Mouse (Mus musculus): ENCODE data around the gene Rprml. TPM values are rescaled to one million over a fixed set of nuclear protein-coding genes. Genes with fewer than 3 reads are reported as not detected.
A peak's percentile ranks its signal among the peaks of the same experiment; 100 is the strongest.

The Rprml gene
- polyA plus RNA-seq (2014; fragmentation: Nextera tagmentation; extraction: Ambion mirVana): not detected in 2 replicates

DNA sequence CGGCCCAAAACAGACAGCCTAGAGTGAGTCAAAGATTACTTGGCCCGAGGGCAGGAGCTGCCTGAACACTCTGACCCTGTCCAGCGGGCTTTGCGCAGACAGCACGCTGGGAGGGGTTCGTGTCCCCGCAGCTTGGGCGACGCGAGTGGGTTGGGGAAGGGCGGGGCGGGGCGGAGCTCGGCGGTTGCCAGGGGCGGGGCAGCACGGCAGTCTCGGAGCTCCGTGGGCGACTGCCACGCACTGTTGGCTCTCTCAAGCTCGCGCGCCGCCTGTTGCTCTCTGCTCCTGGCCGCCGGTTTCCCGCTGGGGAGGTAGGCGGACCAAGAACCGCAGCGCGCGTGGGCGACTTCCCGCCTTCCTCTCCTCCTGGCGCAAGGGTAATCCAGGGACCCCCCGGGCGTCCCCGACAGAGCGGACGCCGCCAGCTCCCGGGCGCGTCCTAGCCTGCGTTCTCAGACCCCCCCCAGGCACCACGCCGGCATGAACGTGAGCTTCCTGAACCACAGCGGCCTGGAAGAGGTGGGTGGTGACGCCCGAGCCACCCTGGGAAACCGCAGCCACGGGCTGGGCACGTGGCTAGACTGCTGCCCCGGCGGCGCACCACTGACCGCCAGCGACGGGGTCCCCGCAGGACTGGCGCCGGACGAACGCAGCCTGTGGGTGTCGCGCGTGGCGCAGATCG lies at the start of gene Rprml:
Gene Rprml, plus strand, starts transcription at position 270 of the 682 bp plus-strand sequence.
- H3K4me1 ChIP-seq (ENCODE audit: control insufficient read depth, insufficient read depth, low read length): 0 out of 2 replicates have a peak, but pooled peaks cover 12% of the 10 kb centered on the region
- peak within 1 kb of the TSS; percentile 64 for H3K4me2 ChIP-seq (replicated peaks; ENCODE audit: low read depth, low read length)
- H3K4me3 ChIP-seq (ENCODE audit: low read length): peak within 1 kb of the TSS; percentile 43
- WGBS: 1% methylated on average over 52 of the region's 71 CpGs
- no peak within 1 kb of the TSS for H3K27ac ChIP-seq (ENCODE audit: low read depth, low read length)
- H3K9me3 ChIP-seq (ENCODE audit: control insufficient read depth, low read length): no peaks in the 10 kb centered on the region
- no peak within 1 kb of the TSS for H3K9ac ChIP-seq (ENCODE audit: low read depth, low read length)
- ATAC-seq (ENCODE audit: low FRiP score, low TSS enrichment): peak; percentile 43; the same call in 1 of the 2 replicates
- H3K36me3 ChIP-seq (ENCODE audit: control insufficient read depth, insufficient read depth, low read length): no peaks in the 10 kb centered on the region
- H3K27me3 ChIP-seq (ENCODE audit: control insufficient read depth, insufficient read depth, low read length): peaks cover 72% of the 10 kb centered on the region

DNA sequence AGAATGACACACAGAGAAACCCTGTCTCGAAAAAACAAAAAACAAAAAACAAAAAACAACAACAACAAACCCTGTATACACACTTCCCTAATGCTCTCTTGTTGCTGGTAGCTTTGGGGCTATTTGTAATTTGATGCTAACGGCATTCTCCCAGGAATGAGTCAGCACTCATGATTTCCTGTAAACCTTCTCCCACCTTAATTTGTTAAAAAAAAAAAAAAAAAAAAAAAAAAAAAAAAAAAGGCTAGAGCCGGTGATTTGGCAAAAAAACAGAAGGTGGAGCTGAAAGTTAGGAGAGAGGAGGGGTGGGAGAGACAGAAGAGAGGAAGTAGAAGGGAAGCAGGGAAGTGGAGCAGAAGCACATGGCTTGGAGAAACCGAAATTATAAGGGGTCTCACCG lies 42.8 kb upstream of the Rprml start:
- H3K9me3 ChIP-seq (ENCODE audit: control insufficient read depth, low read length): no peaks in the 10 kb centered on the region
- H3K36me3 ChIP-seq (ENCODE audit: control insufficient read depth, insufficient read depth, low read length): no peaks in the 10 kb centered on the region
- no peaks in the 10 kb centered on the region for H3K4me1 ChIP-seq (ENCODE audit: control insufficient read depth, insufficient read depth, low read length)
- no peak overlapping the region for H3K4me3 ChIP-seq (ENCODE audit: low read length)
- no peak overlapping the region for H3K27ac ChIP-seq (ENCODE audit: low read depth, low read length)
- no peak overlapping the region for H3K9ac ChIP-seq (ENCODE audit: low read depth, low read length)
- H3K4me2 ChIP-seq (replicated peaks; ENCODE audit: low read depth, low read length): no peak overlapping the region
- no peaks in the 10 kb centered on the region for H3K27me3 ChIP-seq (ENCODE audit: control insufficient read depth, insufficient read depth, low read length)
- 68% methylated on average over 5 of the region's 5 CpGs for WGBS
- no peak for ATAC-seq (ENCODE audit: low FRiP score, low TSS enrichment)

DNA sequence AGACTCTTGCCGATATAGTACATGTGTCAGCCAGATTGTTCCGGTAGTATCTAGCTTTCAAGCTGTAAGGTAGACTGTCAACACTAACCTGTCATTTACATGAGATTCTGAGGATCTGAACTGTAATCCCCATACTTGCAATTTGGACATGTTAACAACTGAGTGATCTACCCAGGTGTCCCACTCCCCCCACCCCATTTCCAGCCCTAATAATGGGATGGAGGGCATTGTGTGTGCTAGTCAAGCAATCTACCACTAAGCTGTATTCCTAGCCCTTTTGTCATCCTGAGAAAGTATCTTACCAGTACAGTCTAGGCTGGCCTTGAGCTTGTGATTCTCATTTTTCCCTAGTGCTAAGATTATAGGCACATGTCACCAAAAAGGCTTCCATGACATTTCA lies 38.6 kb upstream of the Rprml start:
- 91% methylated on average over 2 of the region's 2 CpGs for WGBS

DNA sequence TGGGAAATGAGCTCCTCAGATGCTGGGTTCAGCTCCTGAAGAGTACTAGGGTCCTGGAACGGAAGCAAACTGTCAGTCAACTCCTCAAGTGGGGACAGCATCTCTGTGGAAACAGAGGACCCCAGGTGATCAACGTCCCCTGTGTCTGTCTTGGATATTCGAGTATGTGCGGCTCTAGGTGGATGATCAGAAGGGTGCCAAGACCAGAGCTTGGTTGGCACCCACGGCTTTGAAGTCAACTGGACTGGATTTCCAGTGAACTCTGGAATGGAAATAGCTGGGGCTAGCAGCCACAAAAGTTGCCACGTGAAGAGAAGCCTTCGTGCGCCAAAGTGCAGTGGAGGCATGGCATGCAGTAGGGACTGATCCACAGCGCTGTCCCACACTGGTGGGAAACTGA lies 28.3 kb upstream of the Rprml start, which contains the start of gene Gm884:
Gene Gm884, minus strand, starts transcription at position 101 of the 400 bp plus-strand sequence.
- no peaks in the 10 kb centered on the region for H3K4me1 ChIP-seq (ENCODE audit: control insufficient read depth, insufficient read depth, low read length)
- no peak within 1 kb of the TSS for H3K9ac ChIP-seq (ENCODE audit: low read depth, low read length)
- no peak within 1 kb of the TSS for H3K4me2 ChIP-seq (replicated peaks; ENCODE audit: low read depth, low read length)
- H3K27ac ChIP-seq (ENCODE audit: low read depth, low read length): no peak within 1 kb of the TSS
- no peaks in the 10 kb centered on the region for H3K36me3 ChIP-seq (ENCODE audit: control insufficient read depth, insufficient read depth, low read length)
- H3K9me3 ChIP-seq (ENCODE audit: control insufficient read depth, low read length): no peaks in the 10 kb centered on the region
- no peaks in the 10 kb centered on the region for H3K27me3 ChIP-seq (ENCODE audit: control insufficient read depth, insufficient read depth, low read length)
- 85% methylated on average over 9 of the region's 9 CpGs for WGBS
- no peak within 1 kb of the TSS for H3K4me3 ChIP-seq (ENCODE audit: low read length)
- no peak for ATAC-seq (ENCODE audit: low FRiP score, low TSS enrichment)

More for the DNA sequence above, 38.6 kb upstream of the Rprml start:
- Histone ChIP-seq H3K27me3 (ENCODE audit: control insufficient read depth, insufficient read depth, low read length) (no peaks in the 10 kb centered on the region), H3K4me2 (replicated peaks; ENCODE audit: low read depth, low read length) (no peak overlapping the region), H3K9me3 (ENCODE audit: control insufficient read depth, low read length) (no peaks in the 10 kb centered on the region), H3K4me3 (ENCODE audit: low read length) (no peak overlapping the region), H3K36me3 (ENCODE audit: control insufficient read depth, insufficient read depth, low read length) (no peaks in the 10 kb centered on the region), H3K27ac (ENCODE audit: low read depth, low read length) (no peak overlapping the region), H3K9ac (ENCODE audit: low read depth, low read length) (no peak overlapping the region), H3K4me1 (ENCODE audit: control insufficient read depth, insufficient read depth, low read length) (no peaks in the 10 kb centered on the region)
- ATAC-seq (ENCODE audit: low FRiP score, low TSS enrichment): no peak

DNA sequence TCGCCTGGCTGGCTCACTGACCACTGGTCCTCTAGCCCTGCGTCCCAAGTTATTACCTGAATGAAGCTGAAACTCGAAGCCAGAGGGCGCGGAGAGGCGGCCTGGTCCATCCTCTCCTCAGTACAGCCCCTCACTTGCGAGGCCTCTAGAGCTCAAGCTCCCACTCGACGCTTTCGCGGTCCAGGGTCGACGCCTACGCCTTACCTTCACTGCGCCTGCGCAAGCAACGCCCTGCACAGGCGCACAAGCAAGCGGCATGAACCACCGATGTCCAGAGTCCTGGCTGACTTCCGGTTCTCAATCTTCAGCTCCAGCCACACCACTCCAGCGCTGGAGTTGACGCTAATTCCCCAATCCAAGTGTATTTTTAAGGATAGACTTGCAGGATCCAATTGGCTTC lies 21.9 kb upstream of the Rprml start:
- no peak for ATAC-seq (ENCODE audit: low FRiP score, low TSS enrichment)
- Histone ChIP-seq H3K9ac (ENCODE audit: low read depth, low read length) (no peak overlapping the region), H3K4me3 (ENCODE audit: low read length) (no peak overlapping the region), H3K9me3 (ENCODE audit: control insufficient read depth, low read length) (no peaks in the 10 kb centered on the region), H3K36me3 (ENCODE audit: control insufficient read depth, insufficient read depth, low read length) (no peaks in the 10 kb centered on the region), H3K27ac (ENCODE audit: low read depth, low read length) (no peak overlapping the region), H3K27me3 (ENCODE audit: control insufficient read depth, insufficient read depth, low read length) (no peaks in the 10 kb centered on the region), H3K4me2 (replicated peaks; ENCODE audit: low read depth, low read length) (no peak overlapping the region), H3K4me1 (ENCODE audit: control insufficient read depth, insufficient read depth, low read length) (no peaks in the 10 kb centered on the region)
- 83% methylated on average over 23 of the region's 23 CpGs for WGBS

DNA sequence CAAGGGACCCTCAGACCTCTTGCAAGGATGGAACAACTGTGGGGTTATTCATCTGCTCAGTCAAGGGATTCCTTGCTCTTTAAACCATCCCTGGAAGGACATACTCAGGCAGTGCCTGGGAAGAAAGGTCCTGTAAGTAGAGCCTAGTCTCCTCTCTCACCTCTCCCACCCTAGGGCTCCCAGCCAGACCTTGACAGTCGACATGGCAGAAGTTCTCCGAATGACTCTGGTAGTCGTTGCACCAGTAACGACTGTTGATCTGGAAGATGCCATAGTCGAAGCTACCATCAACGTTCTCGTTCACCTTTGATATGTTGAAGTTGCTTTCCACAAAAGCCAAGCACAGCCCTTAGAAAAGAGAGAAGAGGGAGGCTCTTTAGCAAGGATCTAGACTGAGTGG lies 14.6 kb upstream of the Rprml start:
- Histone ChIP-seq H3K36me3 (ENCODE audit: control insufficient read depth, insufficient read depth, low read length) (no peaks in the 10 kb centered on the region), H3K9ac (ENCODE audit: low read depth, low read length) (no peak overlapping the region), H3K4me1 (ENCODE audit: control insufficient read depth, insufficient read depth, low read length) (no peaks in the 10 kb centered on the region), H3K27me3 (ENCODE audit: control insufficient read depth, insufficient read depth, low read length) (peaks cover 15% of the 10 kb centered on the region), H3K27ac (ENCODE audit: low read depth, low read length) (no peak overlapping the region), H3K9me3 (ENCODE audit: control insufficient read depth, low read length) (no peaks in the 10 kb centered on the region), H3K4me2 (replicated peaks; ENCODE audit: low read depth, low read length) (no peak overlapping the region), H3K4me3 (ENCODE audit: low read length) (no peak overlapping the region)
- 86% methylated on average over 7 of the region's 7 CpGs for WGBS
- ATAC-seq (ENCODE audit: low FRiP score, low TSS enrichment): no peak

DNA sequence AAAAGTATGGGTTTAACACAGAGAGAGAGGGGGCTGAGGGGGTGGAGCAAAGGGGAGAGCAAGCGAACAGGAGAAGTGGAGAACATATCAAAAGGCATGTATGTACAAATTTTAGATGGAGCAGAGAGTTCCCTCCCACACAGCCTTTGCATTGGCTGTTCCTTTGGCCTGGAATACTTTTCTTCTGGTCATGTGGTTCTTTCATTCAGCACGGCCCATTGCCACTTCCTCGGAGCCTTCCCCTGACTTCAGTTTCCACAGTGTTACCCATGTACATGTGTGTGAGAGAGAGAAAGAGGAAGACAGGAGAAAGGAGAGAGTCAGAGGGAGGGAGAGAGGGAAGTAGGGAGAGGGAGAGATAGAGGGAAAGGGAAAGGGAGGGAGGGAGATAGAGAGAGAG lies 13.9 kb upstream of the Rprml start:
- WGBS: 70% methylated on average over 3 of the region's 3 CpGs
- Histone ChIP-seq H3K27ac (ENCODE audit: low read depth, low read length) (no peak overlapping the region), H3K4me3 (ENCODE audit: low read length) (no peak overlapping the region), H3K9me3 (ENCODE audit: control insufficient read depth, low read length) (no peaks in the 10 kb centered on the region), H3K4me2 (replicated peaks; ENCODE audit: low read depth, low read length) (no peak overlapping the region), H3K9ac (ENCODE audit: low read depth, low read length) (no peak overlapping the region), H3K4me1 (ENCODE audit: control insufficient read depth, insufficient read depth, low read length) (no peaks in the 10 kb centered on the region), H3K36me3 (ENCODE audit: control insufficient read depth, insufficient read depth, low read length) (no peaks in the 10 kb centered on the region), H3K27me3 (ENCODE audit: control insufficient read depth, insufficient read depth, low read length) (peaks cover 19% of the 10 kb centered on the region)
- ATAC-seq (ENCODE audit: low FRiP score, low TSS enrichment): no peak

DNA sequence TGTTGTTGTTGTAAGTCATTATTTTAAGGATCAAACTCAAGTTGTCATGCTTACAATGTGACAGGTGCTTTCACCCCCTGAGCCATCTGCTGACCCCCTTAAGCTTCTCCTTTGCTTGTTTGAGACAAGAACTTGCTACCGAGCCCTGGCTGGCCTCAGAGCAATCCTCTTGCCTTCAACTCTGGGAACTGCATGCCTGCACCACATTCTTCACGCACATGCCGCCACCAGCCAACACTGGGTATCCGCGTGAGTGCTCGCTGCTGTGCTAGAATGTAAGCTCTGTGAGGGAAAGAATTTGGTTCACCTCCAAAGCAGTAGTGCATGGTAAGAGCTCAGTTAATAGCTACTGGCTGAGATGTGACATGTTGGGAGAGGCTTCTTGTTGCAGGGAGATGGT lies 13.1 kb upstream of the Rprml start:
- H3K36me3 ChIP-seq (ENCODE audit: control insufficient read depth, insufficient read depth, low read length): no peaks in the 10 kb centered on the region
- peaks cover 22% of the 10 kb centered on the region for H3K27me3 ChIP-seq (ENCODE audit: control insufficient read depth, insufficient read depth, low read length)
- no peak overlapping the region for H3K4me3 ChIP-seq (ENCODE audit: low read length)
- H3K4me2 ChIP-seq (replicated peaks; ENCODE audit: low read depth, low read length): no peak overlapping the region
- WGBS: 82% methylated on average over 6 of the region's 6 CpGs
- no peak overlapping the region for H3K27ac ChIP-seq (ENCODE audit: low read depth, low read length)
- no peaks in the 10 kb centered on the region for H3K9me3 ChIP-seq (ENCODE audit: control insufficient read depth, low read length)
- no peaks in the 10 kb centered on the region for H3K4me1 ChIP-seq (ENCODE audit: control insufficient read depth, insufficient read depth, low read length)
- no peak for ATAC-seq (ENCODE audit: low FRiP score, low TSS enrichment)
- H3K9ac ChIP-seq (ENCODE audit: low read depth, low read length): no peak overlapping the region

DNA sequence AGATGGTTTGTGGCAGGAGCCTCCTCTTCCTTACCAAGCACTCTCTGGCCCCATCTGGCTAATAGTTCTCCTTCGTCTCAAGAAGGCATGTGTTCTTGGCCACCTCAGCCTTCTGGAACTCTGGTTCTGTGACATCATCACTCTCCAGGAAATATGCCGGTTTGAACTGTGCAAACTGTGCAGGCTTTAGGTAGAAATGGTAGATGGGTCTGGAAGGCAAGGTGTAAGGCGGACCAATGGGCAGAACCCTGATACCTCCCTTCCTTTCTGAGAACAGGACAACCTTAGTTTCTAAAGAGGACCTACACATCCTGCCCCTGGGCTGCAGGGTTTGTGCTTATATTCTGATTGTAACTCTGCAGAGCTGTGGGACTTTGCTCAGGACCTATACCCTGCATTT lies 10.6 kb upstream of the Rprml start, which contains the start of gene Lyzl6:
Gene Lyzl6, minus strand, starts transcription at position 101 of the 400 bp plus-strand sequence.
- no peak for ATAC-seq (ENCODE audit: low FRiP score, low TSS enrichment)

More for the DNA sequence above, 10.6 kb upstream of the Rprml start, which contains the start of gene Lyzl6:
- H3K9me3 ChIP-seq (ENCODE audit: control insufficient read depth, low read length): no peaks in the 10 kb centered on the region
- H3K36me3 ChIP-seq (ENCODE audit: control insufficient read depth, insufficient read depth, low read length): no peaks in the 10 kb centered on the region
- H3K9ac ChIP-seq (ENCODE audit: low read depth, low read length): no peak within 1 kb of the TSS
- H3K27ac ChIP-seq (ENCODE audit: low read depth, low read length): no peak within 1 kb of the TSS
- no peak within 1 kb of the TSS for H3K4me2 ChIP-seq (replicated peaks; ENCODE audit: low read depth, low read length)
- peaks cover 22% of the 10 kb centered on the region for H3K27me3 ChIP-seq (ENCODE audit: control insufficient read depth, insufficient read depth, low read length)
- H3K4me3 ChIP-seq (ENCODE audit: low read length): no peak within 1 kb of the TSS
- WGBS: 80% methylated on average over 3 of the region's 3 CpGs
- no peaks in the 10 kb centered on the region for H3K4me1 ChIP-seq (ENCODE audit: control insufficient read depth, insufficient read depth, low read length)

Data from kidney, embryonic 14.5 days (tissue).